Mouse (Mus musculus): ENCODE data around the gene Usp12. TPM values are rescaled to one million over a fixed set of nuclear protein-coding genes. Genes with fewer than 3 reads are reported as not detected.

Gene Usp12
- polyA plus RNA-seq, 1 experiment = 16.7 TPM

DNA sequence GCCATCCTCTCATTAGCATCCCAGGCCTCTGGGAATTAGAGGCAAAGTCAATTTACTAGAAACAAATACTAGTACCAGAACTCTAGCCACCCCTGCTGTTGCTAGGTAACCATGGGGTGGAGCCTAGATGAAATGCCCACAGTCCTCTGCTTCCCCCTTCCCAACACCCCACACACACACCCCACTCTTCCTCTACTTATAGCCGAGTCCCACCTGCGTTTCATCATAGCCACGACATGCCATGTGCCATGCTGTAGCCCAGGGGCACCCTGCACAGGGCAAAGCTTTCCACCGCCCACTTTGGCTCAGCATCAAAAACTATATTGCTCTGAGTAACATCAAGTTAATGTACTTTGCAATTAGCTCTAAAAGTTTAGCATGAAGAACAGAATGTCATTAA is 67.8 kb downstream of the Usp12 start:
- Histone ChIP-seq H3K4me3 (ENCODE audit: low read depth, low read length) (no peak overlapping the region), H3K4me1 (ENCODE audit: control insufficient read depth, insufficient read depth, insufficient read length, low read length) (no peaks in the 10 kb centered on the region), H3K27me3 (ENCODE audit: control insufficient read depth, insufficient read depth, low read length) (no peaks in the 10 kb centered on the region), H3K27ac (ENCODE audit: insufficient read depth, low read depth, low read length) (no peak overlapping the region), H3K36me3 (ENCODE audit: control insufficient read depth, insufficient read depth, low read length) (no peaks in the 10 kb centered on the region; the same call in 1 of the 2 replicates)
- TF ChIP-seq CTCF (IDR thresholded peaks at IDR 0.05; ENCODE audit: extremely low read depth, insufficient read length, insufficient replicate concordance, low read depth, low read length) (no peak), POLR2A (IDR thresholded peaks at IDR 0.05; ENCODE audit: low read depth, low read length) (no peak)
- 52% methylated on average over 4 of the region's 4 CpGs for WGBS

DNA sequence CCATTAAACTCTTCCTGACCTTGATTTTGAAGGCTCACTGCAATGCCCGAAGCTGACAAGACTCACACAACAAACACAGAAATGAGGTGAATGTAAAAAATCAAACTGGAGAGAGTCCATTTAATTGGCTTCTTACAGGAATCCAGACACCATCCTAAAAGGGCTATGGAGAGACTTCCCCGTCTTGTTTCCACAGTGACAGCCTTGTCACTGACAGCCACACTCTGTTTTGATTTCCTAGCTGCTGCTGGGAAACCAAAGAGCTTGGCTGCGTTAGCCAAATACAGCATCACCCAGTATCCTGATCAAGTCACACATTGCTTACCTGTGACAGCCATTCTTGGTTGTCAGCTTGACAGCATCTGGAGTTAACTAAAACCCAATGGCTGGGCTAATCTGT is 69.8 kb downstream of the Usp12 start:
- 70% methylated on average over 3 of the region's 3 CpGs for WGBS
- H3K4me1 ChIP-seq (ENCODE audit: control insufficient read depth, insufficient read depth, insufficient read length, low read length) = no peaks in the 10 kb centered on the region
- no peak for TF ChIP-seq POLR2A (IDR thresholded peaks at IDR 0.05; ENCODE audit: low read depth, low read length)
- no peak for TF ChIP-seq CTCF (IDR thresholded peaks at IDR 0.05; ENCODE audit: extremely low read depth, insufficient read length, insufficient replicate concordance, low read depth, low read length)
- no peak overlapping the region for H3K4me3 ChIP-seq (ENCODE audit: low read depth, low read length)
- no peaks in the 10 kb centered on the region for H3K27me3 ChIP-seq (ENCODE audit: control insufficient read depth, insufficient read depth, low read length)
- no peak overlapping the region for H3K27ac ChIP-seq (ENCODE audit: insufficient read depth, low read depth, low read length)
- H3K36me3 ChIP-seq (ENCODE audit: control insufficient read depth, insufficient read depth, low read length) = no peaks in the 10 kb centered on the region; the same call in 1 of the 2 replicates

DNA sequence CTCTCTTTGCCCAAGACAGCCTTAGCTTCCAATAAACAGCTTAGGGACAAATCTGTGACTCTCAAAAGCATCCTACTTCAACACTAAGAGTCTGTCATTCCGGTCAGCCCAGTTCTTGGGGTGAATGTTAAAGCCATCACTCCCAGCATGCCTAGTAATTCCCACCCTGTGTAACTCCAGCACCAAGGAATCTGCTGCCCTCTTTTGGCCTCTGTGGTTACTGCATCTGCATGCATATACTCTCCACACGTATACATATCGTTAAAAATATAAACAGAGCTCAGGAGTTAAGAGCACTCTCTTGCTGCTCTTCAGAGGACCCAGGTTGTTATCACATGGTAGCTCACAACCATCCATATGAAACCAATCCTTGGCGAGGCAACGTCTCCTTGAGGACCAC is 71.4 kb downstream of the Usp12 start:
- WGBS = 93% methylated on average over 5 of the region's 5 CpGs
- Histone ChIP-seq H3K27ac (ENCODE audit: insufficient read depth, low read depth, low read length) (no peak overlapping the region), H3K4me1 (ENCODE audit: control insufficient read depth, insufficient read depth, insufficient read length, low read length) (no peaks in the 10 kb centered on the region), H3K27me3 (ENCODE audit: control insufficient read depth, insufficient read depth, low read length) (no peaks in the 10 kb centered on the region), H3K36me3 (ENCODE audit: control insufficient read depth, insufficient read depth, low read length) (no peaks in the 10 kb centered on the region; the same call in 1 of the 2 replicates), H3K4me3 (ENCODE audit: low read depth, low read length) (no peak overlapping the region)
- no peak for TF ChIP-seq CTCF (IDR thresholded peaks at IDR 0.05; ENCODE audit: extremely low read depth, insufficient read length, insufficient replicate concordance, low read depth, low read length)
- TF ChIP-seq POLR2A (IDR thresholded peaks at IDR 0.05; ENCODE audit: low read depth, low read length) = no peak

DNA sequence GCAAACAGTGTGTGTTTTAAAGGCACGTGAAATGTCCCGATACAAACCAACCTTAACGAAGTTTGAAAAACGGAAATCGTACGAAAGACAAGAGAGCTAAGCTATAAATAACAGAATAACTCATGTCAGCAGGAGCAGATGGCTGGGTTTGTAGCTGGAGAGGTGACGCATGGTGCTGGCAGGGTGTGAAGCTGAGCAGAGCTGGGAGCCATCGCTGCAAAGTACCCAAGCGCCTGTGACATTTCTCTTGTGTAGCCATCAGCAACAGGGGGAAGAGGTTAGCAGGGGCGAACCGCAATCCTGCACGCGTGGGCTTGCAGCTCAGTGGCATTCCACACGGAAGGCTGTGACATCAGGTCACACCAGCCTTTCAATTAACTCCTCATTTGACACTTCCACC is 72.6 kb downstream of the Usp12 start:
- no peak overlapping the region for H3K27ac ChIP-seq (ENCODE audit: insufficient read depth, low read depth, low read length)
- WGBS = 76% methylated on average over 14 of the region's 14 CpGs
- H3K27me3 ChIP-seq (ENCODE audit: control insufficient read depth, insufficient read depth, low read length) = no peaks in the 10 kb centered on the region
- H3K4me3 ChIP-seq (ENCODE audit: low read depth, low read length) = no peak overlapping the region
- H3K4me1 ChIP-seq (ENCODE audit: control insufficient read depth, insufficient read depth, insufficient read length, low read length) = no peaks in the 10 kb centered on the region
- no peak for TF ChIP-seq CTCF (IDR thresholded peaks at IDR 0.05; ENCODE audit: extremely low read depth, insufficient read length, insufficient replicate concordance, low read depth, low read length)
- no peak for TF ChIP-seq POLR2A (IDR thresholded peaks at IDR 0.05; ENCODE audit: low read depth, low read length)
- H3K36me3 ChIP-seq (ENCODE audit: control insufficient read depth, insufficient read depth, low read length) = no peaks in the 10 kb centered on the region

DNA sequence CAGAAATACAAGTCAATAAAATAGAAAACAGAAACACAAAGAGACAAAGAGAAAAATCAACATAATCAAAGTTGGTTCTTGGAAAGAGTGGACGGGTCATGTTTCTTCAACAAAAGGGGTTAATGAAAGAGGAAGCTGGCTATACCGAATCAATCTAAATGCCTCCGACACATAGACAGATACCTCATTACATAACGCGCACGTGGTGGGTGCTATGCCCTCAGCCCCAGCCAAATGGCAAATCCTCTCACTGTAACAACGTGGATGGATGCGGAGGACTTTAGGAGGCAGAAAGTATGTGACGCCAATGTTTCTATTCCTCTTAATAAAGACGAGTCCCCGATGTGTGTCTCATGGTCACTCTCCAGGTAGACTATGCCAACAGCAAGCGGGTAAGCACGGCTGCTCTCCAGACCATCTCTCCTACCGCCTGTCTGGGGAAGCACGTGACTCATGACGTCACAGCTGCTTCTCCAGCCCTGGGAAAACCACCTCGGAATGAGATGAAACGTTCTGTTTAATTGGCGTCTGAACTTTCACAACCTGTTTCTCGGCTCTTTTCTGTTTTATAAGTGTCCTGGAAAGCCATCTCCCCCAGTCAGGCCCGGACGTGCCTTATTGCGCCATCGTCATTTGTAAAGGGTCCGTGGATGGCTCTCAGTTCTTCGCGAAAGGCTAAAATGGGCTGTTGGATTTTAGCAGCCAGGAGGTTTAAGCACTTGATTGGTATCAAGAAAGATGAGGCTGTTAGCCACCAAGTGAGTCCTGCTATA is 75.0 kb downstream of the Usp12 start:
- WGBS = 82% methylated on average over 27 of the region's 27 CpGs
- TF ChIP-seq CTCF (IDR thresholded peaks at IDR 0.05; ENCODE audit: extremely low read depth, insufficient read length, insufficient replicate concordance, low read depth, low read length) = no peak
- Histone ChIP-seq H3K27ac (ENCODE audit: insufficient read depth, low read depth, low read length) (no peak overlapping the region), H3K36me3 (ENCODE audit: control insufficient read depth, insufficient read depth, low read length) (no peaks in the 10 kb centered on the region), H3K4me3 (ENCODE audit: low read depth, low read length) (no peak overlapping the region), H3K4me1 (ENCODE audit: control insufficient read depth, insufficient read depth, insufficient read length, low read length) (no peaks in the 10 kb centered on the region), H3K27me3 (ENCODE audit: control insufficient read depth, insufficient read depth, low read length) (no peaks in the 10 kb centered on the region)

DNA sequence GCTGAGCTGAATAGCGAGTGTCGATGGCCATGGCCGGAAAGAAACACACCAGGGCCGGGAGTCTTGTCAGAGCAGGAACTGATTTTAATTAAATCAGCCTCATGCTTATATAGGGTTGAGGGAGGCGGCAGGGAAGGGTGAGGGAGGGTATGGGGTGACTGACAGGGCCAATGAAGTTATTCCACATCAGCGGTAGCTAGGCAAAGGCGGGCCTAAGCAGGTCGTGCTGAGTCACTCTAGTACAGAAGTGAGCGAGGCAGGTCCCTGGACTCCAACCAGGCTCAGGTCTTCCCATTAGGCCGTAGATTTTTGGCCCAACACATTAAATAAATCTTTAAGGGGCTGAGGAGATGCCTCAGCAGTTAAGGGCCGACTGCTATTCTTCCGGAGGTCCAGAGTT is 81.0 kb downstream of the Usp12 start:
- TF ChIP-seq CTCF (IDR thresholded peaks at IDR 0.05; ENCODE audit: extremely low read depth, insufficient read length, insufficient replicate concordance, low read depth, low read length) (no peak), POLR2A (IDR thresholded peaks at IDR 0.05; ENCODE audit: low read depth, low read length) (no peak)
- H3K4me1 ChIP-seq (ENCODE audit: control insufficient read depth, insufficient read depth, insufficient read length, low read length) = no peaks in the 10 kb centered on the region
- H3K4me3 ChIP-seq (ENCODE audit: low read depth, low read length) = no peak overlapping the region
- 93% methylated on average over 12 of the region's 12 CpGs for WGBS
- no peak overlapping the region for H3K27ac ChIP-seq (ENCODE audit: insufficient read depth, low read depth, low read length)
- no peaks in the 10 kb centered on the region for H3K27me3 ChIP-seq (ENCODE audit: control insufficient read depth, insufficient read depth, low read length)
- H3K36me3 ChIP-seq (ENCODE audit: control insufficient read depth, insufficient read depth, low read length) = no peaks in the 10 kb centered on the region

DNA sequence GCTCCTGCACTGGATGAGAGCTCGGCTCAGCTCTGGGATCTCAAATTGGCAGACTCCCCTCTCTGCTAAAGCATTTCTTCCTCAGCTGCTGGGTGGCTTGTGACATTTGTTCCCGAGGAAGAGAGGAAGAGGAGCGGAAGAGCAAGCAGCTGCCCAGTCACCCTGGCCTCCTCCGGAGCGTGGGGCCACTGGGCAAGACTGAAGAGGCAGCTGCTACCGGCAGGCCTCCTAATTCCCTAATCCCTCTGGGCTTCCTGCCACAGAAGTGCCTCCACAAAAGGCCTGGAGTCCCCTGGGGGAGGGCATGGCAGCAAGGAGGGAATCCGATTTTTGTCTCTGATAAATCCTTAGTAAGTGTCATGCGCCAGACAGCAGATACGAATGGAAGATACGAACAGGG is 81.7 kb downstream of the Usp12 start:
- WGBS = 81% methylated on average over 10 of the region's 10 CpGs
- no peak overlapping the region for H3K4me3 ChIP-seq (ENCODE audit: low read depth, low read length)
- no peaks in the 10 kb centered on the region for H3K4me1 ChIP-seq (ENCODE audit: control insufficient read depth, insufficient read depth, insufficient read length, low read length)
- TF ChIP-seq POLR2A (IDR thresholded peaks at IDR 0.05; ENCODE audit: low read depth, low read length) (no peak), CTCF (IDR thresholded peaks at IDR 0.05; ENCODE audit: extremely low read depth, insufficient read length, insufficient replicate concordance, low read depth, low read length) (no peak)
- no peaks in the 10 kb centered on the region for H3K27me3 ChIP-seq (ENCODE audit: control insufficient read depth, insufficient read depth, low read length)
- no peaks in the 10 kb centered on the region for H3K36me3 ChIP-seq (ENCODE audit: control insufficient read depth, insufficient read depth, low read length)
- no peak overlapping the region for H3K27ac ChIP-seq (ENCODE audit: insufficient read depth, low read depth, low read length)
